Mouse (Mus musculus): ENCODE data around the gene Aldoc. TPM values are rescaled to one million over a fixed set of nuclear protein-coding genes. Genes with fewer than 3 reads are reported as not detected.

The Aldoc gene
- total and polyA plus RNA-seq, 2 experiments from 2014 or later, result 187 to 219 TPM

GRCm38 (mm10) chr11:78360789-78361131 lies 38.0 kb downstream of the Aldoc start:
- no peaks in the 10 kb centered on the region for H3K9me3 ChIP-seq (ENCODE audit: low read length)
- no peaks in the 10 kb centered on the region for H3K27me3 ChIP-seq (ENCODE audit: insufficient read depth, low read length)
- no peak overlapping the region for H3K27ac ChIP-seq (ENCODE audit: low read depth, low read length)
- no peak overlapping the region for H3K9ac ChIP-seq
- no peak for DNase-seq
- 61% methylated on average over 2 of the region's 2 CpGs for WGBS
- TF ChIP-seq CTCF (IDR thresholded peaks at IDR 0.05; ENCODE audit: low read depth), result no peak
- H3K4me2 ChIP-seq (ENCODE audit: low read depth), result no peak overlapping the region
- no peak for ATAC-seq
- H3K4me3 ChIP-seq (ENCODE audit: low read depth, low read length), result no peak overlapping the region
- no peaks in the 10 kb centered on the region for H3K4me1 ChIP-seq (ENCODE audit: insufficient read depth)
- no peaks in the 10 kb centered on the region for H3K36me3 ChIP-seq (ENCODE audit: insufficient read depth)

GRCm38 (mm10) chr11:78363309-78364007 lies 40.7 kb downstream of the Aldoc start:
- no peaks in the 10 kb centered on the region for H3K27me3 ChIP-seq (ENCODE audit: insufficient read depth, low read length)
- no peak overlapping the region for H3K27ac ChIP-seq (ENCODE audit: low read depth, low read length)
- DNase-seq, result no peak
- H3K9ac ChIP-seq, result no peak overlapping the region
- H3K4me2 ChIP-seq (ENCODE audit: low read depth), result no peak overlapping the region
- no peaks in the 10 kb centered on the region for H3K9me3 ChIP-seq (ENCODE audit: low read length)
- no peak for ATAC-seq
- no peak for TF ChIP-seq CTCF (IDR thresholded peaks at IDR 0.05; ENCODE audit: low read depth)
- no peaks in the 10 kb centered on the region for H3K4me1 ChIP-seq (ENCODE audit: insufficient read depth)
- no peak overlapping the region for H3K4me3 ChIP-seq (ENCODE audit: low read depth, low read length)
- 86% methylated on average over 13 of the region's 13 CpGs for WGBS
- no peaks in the 10 kb centered on the region for H3K36me3 ChIP-seq (ENCODE audit: insufficient read depth)

- no peak for ATAC-seq
- no peak overlapping the region for H3K9ac ChIP-seq
These were observed 41.3 kb downstream of the Aldoc start for GRCm38 (mm10) chr11:78364103-78364502.

DNA sequence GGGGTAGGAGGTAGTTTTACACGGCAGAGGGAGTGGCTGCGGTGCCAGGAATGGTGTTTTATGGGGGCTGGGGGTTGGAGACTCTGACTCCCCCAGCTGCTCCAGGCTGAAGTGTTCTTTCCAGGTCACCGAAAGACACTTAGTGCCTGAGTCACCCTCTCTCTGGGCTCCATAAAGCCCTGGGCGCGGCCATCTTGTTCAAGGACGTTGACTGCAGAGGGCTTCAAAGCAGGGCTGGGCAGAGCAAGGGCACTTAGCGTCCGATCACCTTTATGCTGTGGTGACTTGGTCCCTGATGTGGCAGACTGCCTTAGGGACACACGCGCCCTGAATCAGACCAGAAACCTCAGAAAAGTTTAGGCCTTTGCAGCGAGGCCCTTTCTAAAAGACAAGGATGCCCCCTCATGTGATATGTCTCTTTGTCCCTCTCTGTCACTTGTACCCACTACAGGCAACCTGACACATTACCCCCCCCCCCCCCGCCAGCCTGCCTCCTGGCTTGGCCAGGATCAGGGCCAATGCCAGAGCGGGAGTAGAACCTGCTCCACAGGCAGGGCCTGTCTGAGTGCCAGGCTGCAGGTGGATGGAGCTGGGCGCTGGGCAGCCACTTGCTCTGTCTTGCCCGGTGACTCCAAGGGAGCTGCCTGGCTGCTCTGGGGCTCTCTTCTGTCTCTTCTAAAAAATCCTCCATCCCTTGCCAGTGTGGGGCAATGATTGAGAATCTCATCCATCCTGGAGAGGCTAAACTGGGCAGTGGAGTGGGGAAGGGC lies 44.9 kb downstream of the Aldoc start:
- H3K36me3 ChIP-seq (ENCODE audit: insufficient read depth), result no peaks in the 10 kb centered on the region
- no peak for TF ChIP-seq CTCF (IDR thresholded peaks at IDR 0.05; ENCODE audit: low read depth)
- H3K27ac ChIP-seq (ENCODE audit: low read depth, low read length), result no peak overlapping the region
- H3K9me3 ChIP-seq (ENCODE audit: low read length), result no peaks in the 10 kb centered on the region
- no peak for ATAC-seq
- no peak overlapping the region for H3K4me2 ChIP-seq (ENCODE audit: low read depth)
- H3K9ac ChIP-seq, result no peak overlapping the region
- no peak for DNase-seq
- H3K27me3 ChIP-seq (ENCODE audit: insufficient read depth, low read length), result no peaks in the 10 kb centered on the region
- no peaks in the 10 kb centered on the region for H3K4me1 ChIP-seq (ENCODE audit: insufficient read depth)
- WGBS, result 90% methylated on average over 15 of the region's 15 CpGs
- no peak overlapping the region for H3K4me3 ChIP-seq (ENCODE audit: low read depth, low read length)

More at GRCm38 (mm10) chr11:78364103-78364502, 41.3 kb downstream of the Aldoc start:
- Histone ChIP-seq H3K4me3 (ENCODE audit: low read depth, low read length) (no peak overlapping the region), H3K4me1 (ENCODE audit: insufficient read depth) (no peaks in the 10 kb centered on the region), H3K9me3 (ENCODE audit: low read length) (no peaks in the 10 kb centered on the region), H3K27ac (ENCODE audit: low read depth, low read length) (no peak overlapping the region), H3K36me3 (ENCODE audit: insufficient read depth) (no peaks in the 10 kb centered on the region), H3K4me2 (ENCODE audit: low read depth) (no peak overlapping the region), H3K27me3 (ENCODE audit: insufficient read depth, low read length) (no peaks in the 10 kb centered on the region)
- TF ChIP-seq CTCF (IDR thresholded peaks at IDR 0.05; ENCODE audit: low read depth), result no peak
- 60% methylated on average over 8 of the region's 8 CpGs for WGBS
- no peak for DNase-seq

- H3K9me3 ChIP-seq (ENCODE audit: low read length), result no peaks in the 10 kb centered on the region
- DNase-seq (no peak), ATAC-seq (no peak)
- H3K27me3 ChIP-seq (ENCODE audit: insufficient read depth, low read length), result no peaks in the 10 kb centered on the region
- no peak overlapping the region for H3K4me3 ChIP-seq (ENCODE audit: low read depth, low read length)
- no peak overlapping the region for H3K27ac ChIP-seq (ENCODE audit: low read depth, low read length)
- H3K9ac ChIP-seq, result no peak overlapping the region
- no peak for TF ChIP-seq CTCF (IDR thresholded peaks at IDR 0.05; ENCODE audit: low read depth)
- H3K4me1 ChIP-seq (ENCODE audit: insufficient read depth), result no peaks in the 10 kb centered on the region
- WGBS, result 62% methylated on average over 1 of the region's 1 CpGs
- H3K4me2 ChIP-seq (ENCODE audit: low read depth), result no peak overlapping the region
- H3K36me3 ChIP-seq (ENCODE audit: insufficient read depth), result no peaks in the 10 kb centered on the region
These were observed 47.6 kb downstream of the Aldoc start for GRCm38 (mm10) chr11:78370389-78370788.

DNA sequence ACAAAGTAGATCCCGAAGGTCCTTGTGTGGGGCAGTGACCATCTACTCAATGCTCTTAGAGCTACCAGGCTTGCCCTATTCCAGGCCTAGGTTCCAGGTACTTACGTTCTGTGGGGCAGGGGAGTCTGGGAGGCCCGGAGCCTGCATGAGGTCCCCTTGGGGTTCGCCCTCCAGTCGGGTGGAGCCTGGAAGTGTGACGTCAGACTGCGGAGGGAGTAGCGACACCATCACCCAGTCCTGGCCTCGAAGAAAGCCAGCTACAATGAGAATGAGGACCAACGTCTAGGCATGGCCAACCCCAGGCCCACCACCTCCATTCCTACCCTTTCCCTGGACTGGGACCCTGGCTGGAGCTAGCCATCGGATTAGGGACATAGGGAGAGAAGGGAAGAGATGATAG lies 48.9 kb downstream of the Aldoc start:
- DNase-seq, result no peak
- Histone ChIP-seq H3K4me2 (ENCODE audit: low read depth) (no peak overlapping the region), H3K27me3 (ENCODE audit: insufficient read depth, low read length) (no peaks in the 10 kb centered on the region), H3K27ac (ENCODE audit: low read depth, low read length) (no peak overlapping the region), H3K4me1 (ENCODE audit: insufficient read depth) (no peaks in the 10 kb centered on the region), H3K9me3 (ENCODE audit: low read length) (no peaks in the 10 kb centered on the region), H3K4me3 (ENCODE audit: low read depth, low read length) (no peak overlapping the region), H3K9ac (no peak overlapping the region), H3K36me3 (ENCODE audit: insufficient read depth) (no peaks in the 10 kb centered on the region)
- WGBS, result 93% methylated on average over 11 of the region's 11 CpGs
- no peak for TF ChIP-seq CTCF (IDR thresholded peaks at IDR 0.05; ENCODE audit: low read depth)
- ATAC-seq, result no peak

DNA sequence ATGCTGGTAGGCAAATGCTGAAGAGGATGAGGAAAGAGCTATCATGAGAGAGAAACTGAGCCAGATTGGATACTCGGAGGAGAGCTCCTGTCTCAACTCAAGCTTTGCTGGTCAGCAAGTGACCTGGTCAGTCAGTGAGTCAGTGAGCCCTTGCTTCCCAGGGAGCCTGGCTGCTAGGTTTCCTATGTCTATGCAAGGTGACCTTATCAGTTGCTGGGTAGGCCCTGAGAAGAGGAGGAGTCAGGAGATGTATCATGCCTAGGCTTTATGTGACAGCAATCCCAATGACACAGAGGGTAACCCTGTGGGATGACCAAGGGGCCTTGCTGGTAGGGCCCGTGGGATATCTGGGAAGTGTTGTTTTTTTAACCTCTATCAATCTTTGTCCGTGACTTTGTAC lies 49.4 kb downstream of the Aldoc start:
- ATAC-seq (no peak), DNase-seq (no peak)
- H3K4me2 ChIP-seq (ENCODE audit: low read depth), result no peak overlapping the region
- no peaks in the 10 kb centered on the region for H3K9me3 ChIP-seq (ENCODE audit: low read length)
- H3K27ac ChIP-seq (ENCODE audit: low read depth, low read length), result no peak overlapping the region
- no peak overlapping the region for H3K9ac ChIP-seq
- WGBS, result 89% methylated on average over 3 of the region's 3 CpGs
- H3K4me1 ChIP-seq (ENCODE audit: insufficient read depth), result no peaks in the 10 kb centered on the region
- no peak for TF ChIP-seq CTCF (IDR thresholded peaks at IDR 0.05; ENCODE audit: low read depth)
- H3K27me3 ChIP-seq (ENCODE audit: insufficient read depth, low read length), result no peaks in the 10 kb centered on the region
- no peak overlapping the region for H3K4me3 ChIP-seq (ENCODE audit: low read depth, low read length)
- H3K36me3 ChIP-seq (ENCODE audit: insufficient read depth), result no peaks in the 10 kb centered on the region

All from forebrain, postnatal 0 days (tissue).